Mouse (Mus musculus): ENCODE results near the gene Cep57.

Cep57 gene

GRCm38 (mm10) chr9:13826832-13827405, at the start of gene Cep57:
Cep57 (minus strand) TSS chr9:13827107.
- DNase-seq = peak; percentile 95 to 98

- peak in 1 of 2 experiments; percentile 5 for DNase-seq
Observed at GRCm38 (mm10) chr9:13875340-13875739, 48.4 kb upstream of the Cep57 start.

DNA sequence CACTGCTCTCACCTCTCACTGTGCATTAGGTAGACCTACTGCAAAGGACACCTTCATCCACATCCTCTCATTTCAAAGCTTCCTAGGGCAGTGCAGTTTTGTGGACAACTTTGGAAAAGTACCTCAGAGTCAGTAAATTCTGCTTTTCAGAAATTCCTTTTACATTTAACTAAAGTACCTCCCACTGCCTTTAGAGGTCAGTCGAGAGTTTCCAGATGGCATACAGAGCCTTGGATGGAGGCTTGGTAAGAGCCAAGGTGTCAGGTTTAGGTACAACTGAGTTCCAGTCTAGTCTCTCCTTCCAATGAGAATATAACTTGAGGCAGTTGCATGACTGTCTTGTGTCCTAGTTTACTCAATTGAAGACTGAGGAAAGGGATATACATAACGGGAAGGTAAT, 47.5 kb upstream of the Cep57 start:
- no peak for DNase-seq

GRCm38 (mm10) chr9:13871631-13872030, 44.7 kb upstream of the Cep57 start:
- DNase-seq = no peak

GRCm38 (mm10) chr9:13867646-13868045, 40.7 kb upstream of the Cep57 start:
- no peak for DNase-seq

- no peak for DNase-seq
Observed at GRCm38 (mm10) chr9:13856777-13857176, 29.9 kb upstream of the Cep57 start.

DNA sequence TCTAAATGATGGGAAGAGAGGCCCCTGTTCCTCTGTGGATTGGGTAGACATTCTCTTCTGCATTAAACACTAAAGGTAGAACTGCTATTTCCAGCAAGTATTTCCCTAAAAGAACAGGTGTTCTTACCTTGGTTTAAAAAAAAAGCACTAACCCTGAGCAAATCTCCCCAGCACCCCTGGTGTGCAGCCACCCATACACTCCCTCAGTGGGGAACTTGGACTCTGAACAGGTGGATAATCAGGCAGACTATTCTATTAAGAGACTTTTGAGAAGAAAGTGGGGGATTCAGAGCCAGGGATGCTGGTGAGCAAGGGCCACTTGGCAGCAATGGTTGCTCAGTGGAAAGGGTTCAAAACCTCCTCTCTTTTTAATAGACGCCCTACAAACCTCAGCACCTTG, 29.3 kb upstream of the Cep57 start:
- peak; percentile 15 to 26 for DNase-seq

GRCm38 (mm10) chr9:13853876-13854275, 27.0 kb upstream of the Cep57 start:
- no peak for DNase-seq

DNA sequence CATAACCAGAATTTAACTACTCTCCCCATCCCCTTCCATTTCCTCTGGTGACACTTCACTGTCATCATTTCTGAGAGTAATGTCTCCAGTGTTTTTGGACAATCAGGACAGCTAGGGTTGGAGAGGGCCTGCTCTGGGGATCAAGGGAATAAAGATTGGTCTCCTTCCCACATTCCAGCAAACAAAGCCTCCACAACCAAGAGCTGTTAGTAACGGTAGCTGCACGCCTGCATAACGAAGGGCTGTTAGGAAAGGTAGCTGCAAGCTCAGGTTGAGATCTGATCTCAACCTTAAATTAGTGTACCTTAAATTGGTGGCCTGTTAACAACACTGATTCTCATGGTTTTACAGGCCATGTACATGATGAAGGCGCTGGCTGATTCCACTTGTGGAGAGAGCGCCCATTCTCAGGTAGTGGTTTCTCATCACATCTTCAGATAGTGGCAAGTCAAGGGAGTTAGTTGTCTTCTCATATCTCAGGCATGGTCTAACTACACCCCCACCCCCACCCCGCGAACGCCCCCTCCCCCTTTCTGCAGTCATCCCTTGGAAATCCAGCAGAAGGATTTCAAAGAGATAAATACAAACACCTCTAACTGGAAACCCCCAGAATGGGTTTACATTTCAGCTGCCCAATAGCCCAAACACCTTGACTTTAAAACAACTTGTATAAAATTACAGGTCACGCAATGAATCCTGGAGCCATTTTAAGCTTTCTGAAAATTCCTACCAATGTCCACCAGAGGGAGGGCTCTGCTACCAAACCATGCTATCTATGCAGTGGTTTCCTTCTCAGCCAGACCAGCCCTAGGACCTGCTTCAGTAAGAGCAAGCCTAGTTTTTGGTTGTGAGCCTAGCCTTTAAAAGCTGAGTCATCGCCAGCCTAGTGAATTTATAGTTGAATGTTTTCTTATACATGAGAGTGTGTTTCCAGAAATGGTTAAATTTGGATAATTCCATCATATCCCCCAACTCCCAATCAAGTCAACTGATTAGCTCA, 21.9 kb upstream of the Cep57 start:
- peak; percentile 27 to 37 for DNase-seq

DNA sequence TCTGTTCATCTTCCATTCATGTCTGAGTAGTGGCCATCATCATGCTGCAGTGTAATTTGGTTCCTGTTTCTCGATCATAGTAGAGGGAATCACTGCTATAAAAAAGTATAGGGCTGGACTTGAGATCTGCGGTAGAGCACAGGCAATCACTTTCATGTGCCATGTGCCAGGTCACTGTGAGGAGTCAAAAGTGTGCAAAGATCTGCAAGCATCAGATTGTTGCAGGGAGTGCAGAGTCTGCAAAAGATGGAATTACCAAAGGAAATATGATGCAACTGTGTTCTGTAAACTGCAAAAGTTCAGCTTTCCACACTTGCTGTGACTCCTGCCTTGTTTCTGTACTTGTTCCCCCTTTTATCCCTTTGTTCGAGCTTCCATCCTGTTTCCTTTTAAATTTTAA, 20.7 kb upstream of the Cep57 start:
- no peak for DNase-seq

DNA sequence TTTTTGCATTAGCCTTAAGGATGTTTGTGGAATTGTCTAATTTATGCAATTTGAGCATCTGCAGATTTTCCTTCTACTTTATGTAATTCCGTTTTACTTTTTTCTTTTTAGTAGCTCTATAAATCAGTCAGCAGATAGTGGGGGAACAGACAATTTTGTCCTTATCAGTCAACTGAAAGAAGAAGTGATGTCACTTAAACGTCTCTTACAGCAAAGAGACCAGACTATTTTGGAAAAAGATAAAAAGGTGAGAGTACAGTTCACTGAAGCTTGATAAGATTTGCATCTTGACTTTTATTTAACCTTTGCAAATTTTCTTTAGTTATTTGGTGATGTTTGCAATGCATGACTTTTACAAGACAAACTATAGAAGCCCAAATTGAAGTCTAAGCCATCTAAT, 9.8 kb upstream of the Cep57 start:
- no peak for DNase-seq

GRCm38 (mm10) chr9:13835256-13835655, 8.3 kb upstream of the Cep57 start:
- no peak for DNase-seq

DNA sequence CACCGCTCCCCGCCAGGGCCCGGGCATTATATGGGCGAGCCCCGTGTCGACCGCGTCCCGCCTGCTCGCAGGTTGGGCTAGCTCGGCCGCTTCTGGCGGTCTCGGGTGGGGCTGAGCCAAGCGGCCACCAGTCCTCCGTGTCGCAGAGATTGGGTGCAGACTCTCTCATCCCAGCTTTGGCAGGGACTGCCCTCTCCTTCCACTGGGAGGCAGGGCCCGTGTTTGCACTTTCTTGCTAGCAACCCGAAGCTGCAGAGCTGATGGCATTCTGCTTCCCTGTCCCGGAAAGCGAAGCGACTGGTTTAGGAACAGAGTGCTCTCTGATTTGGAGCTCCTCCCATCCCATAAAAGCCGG, 1.2 kb upstream of the Cep57 start:
- DNase-seq = peak in 1 of 2 experiments; percentile 30

- DNase-seq = peak; percentile 99 to 100
Observed at GRCm38 (mm10) chr9:13827406-13828086, 639 bp upstream of the Cep57 start, which contains the start of gene Fam76b. Fam76b (plus strand) TSS chr9:13827716.

GRCm38 (mm10) chr9:13826391-13826805, 509 bp downstream of the Cep57 start:
- DNase-seq = peak; percentile 78 to 83

DNA sequence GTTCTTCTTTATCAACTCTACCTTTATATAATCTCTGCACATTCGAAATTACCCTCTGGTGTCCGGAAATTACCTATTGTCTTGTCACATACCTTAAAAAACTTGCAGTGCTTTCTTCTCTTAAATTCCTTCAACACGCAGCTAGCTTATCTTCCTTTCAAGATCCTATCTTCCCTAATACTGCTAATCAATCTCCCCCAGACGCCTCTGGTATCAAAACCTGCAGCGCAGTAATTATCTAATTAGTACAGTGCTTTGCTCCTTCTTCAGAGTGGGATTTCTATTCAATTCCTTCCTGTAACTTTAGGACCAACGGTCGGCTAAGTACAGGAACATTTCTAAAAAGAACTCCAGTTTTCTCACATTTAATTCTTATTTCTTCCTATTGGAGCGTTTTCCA, 1.0 kb downstream of the Cep57 start:
- no peak for DNase-seq

DNA sequence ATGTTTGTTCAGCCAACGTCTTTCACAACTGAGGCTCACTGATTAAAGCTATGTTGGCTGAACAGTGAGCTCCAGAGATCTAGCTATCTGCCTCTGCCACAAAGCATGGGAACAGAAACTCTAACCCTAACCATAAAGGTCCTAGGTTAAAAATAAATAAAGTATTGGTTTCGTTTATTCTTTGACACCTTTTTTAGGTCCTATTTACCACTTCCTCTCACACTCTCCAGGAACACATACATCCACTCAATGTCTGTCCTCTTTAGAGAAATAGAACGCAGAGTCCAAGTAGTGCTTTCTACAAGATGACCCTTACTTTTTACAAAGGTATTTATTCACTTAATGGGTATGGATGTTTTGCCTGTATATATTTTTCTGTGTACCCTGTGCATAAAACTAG, 6.1 kb downstream of the Cep57 start:
- no peak for DNase-seq

DNA sequence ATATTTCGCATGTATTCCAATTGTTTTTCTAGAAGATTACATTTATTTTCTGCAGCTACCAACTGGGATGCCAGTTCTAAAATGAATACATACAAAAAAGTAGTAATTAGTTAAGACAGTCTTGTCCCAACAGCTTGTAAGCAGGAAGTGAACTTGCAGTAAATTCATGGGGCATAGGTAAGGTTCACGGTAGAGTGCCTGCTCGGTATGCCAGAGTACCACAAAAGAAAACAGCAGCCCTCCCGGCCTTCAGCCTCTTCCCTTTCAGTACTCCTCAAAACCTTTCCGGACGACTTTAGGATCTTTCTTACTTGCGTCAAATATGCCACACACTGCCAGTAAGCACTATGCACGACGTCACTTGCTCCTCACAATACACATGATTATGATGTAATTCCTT, 8.5 kb downstream of the Cep57 start:
- DNase-seq = peak in 1 of 2 experiments; percentile 12

GRCm38 (mm10) chr9:13809937-13810336, 17.0 kb downstream of the Cep57 start:
- peak in 1 of 2 experiments; percentile 31 for DNase-seq

DNA sequence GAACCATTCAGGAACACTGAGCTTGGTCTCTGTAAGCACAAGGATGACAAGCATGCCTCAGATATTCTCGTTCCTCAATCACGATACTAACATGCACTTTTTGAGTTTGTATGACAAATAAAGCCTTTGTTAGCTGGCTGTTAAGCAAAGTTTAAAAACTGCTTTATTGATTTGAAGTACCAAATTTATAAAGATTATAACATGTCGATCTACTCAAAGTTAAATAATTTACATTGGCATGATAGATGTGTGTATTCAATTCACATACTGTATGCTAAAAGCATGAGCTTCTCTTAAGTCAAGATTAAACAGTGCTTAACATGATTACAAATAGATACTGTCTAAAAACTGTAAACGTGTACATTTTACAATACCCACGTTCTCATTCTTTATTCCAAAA, 19.2 kb downstream of the Cep57 start:
- DNase-seq = no peak

DNA sequence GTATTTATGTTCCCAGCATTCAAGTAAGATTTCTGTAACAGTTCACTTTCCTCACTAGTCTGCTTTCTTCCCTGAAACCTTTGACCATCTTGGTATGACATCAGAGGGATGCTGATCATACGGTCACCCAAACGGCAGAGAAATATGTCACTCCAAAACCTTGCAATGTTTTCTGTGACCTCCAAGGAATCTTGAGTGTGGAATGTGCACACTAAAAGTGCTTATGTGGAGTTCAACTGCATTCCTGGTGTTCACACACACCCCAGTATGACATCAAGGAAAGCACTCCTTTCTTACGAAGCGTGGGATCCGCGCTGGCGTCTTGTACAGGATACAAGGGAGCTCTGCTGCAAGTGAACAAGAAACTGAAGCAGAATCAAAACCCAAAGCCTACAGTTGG, 20.1 kb downstream of the Cep57 start:
- no peak for DNase-seq

- DNase-seq = no peak
Observed at GRCm38 (mm10) chr9:13804480-13804879, 22.4 kb downstream of the Cep57 start.

DNA sequence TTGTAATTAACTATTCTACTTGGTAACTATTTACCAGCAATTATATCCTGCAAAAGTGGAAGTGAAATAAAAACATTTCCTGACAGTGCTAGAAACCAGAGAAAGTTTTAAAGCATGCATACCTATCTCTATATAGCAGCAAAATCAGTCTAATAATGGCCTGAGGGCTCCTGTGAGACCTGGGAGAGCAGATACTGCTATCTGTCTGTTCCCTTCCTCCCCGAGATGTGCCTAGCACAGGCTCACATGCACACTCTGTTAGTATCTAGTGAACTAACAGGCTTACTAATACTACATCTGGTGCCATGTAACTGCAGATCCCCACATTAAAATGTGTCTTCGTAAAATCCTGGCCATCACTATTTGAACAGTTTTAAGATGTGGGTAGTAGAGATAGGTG, 32.2 kb downstream of the Cep57 start:
- no peak for DNase-seq

DNA sequence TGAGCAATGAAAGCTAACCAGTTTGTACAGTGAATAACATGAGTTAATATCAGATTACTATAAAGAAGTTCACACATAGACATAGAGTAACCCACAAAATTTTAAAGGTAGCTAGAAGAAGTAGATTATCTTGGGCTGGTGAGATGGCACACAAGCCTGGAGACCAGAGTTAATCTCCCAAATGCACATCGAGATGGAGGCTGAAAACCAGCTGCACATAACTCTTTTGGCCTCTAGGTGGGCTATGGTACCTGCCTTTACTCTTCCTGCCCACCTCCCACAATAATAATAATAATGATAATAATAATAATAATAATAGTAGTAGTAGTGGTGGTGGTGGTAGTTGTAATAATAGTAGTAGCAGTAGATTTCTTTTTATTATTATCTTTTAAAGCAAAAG, 32.6 kb downstream of the Cep57 start:
- no peak for DNase-seq
